Mouse (Mus musculus) layer of hippocampus, postnatal 10 days (tissue): Measurements from ENCODE around the gene Copz2. TPM values are rescaled to one million over a fixed set of nuclear protein-coding genes. Genes with fewer than 3 reads are reported as not detected.
"Not testable (repeated sequence)": the region's sequence is repeated elsewhere in the genome, so short reads cannot be mapped to it uniquely, and the experiment has no call there.

ENCODE experiments used
- DNase-seq, 2 experiments: peaks; one replicate each; pipeline ENCODE4 v3.0.0; 2021; ENCODE audit warnings: low spot score in 2 of 2
- total RNA-seq, 2 experiments: library from RNA; stranded (reverse); gene quantifications; 2 replicates each; pipeline ENCODE4 v1.2.3; 2021

Copz2 gene
- total RNA-seq, 2 experiments from 2014 or later: 4.2 to 5.6 TPM

DNA sequence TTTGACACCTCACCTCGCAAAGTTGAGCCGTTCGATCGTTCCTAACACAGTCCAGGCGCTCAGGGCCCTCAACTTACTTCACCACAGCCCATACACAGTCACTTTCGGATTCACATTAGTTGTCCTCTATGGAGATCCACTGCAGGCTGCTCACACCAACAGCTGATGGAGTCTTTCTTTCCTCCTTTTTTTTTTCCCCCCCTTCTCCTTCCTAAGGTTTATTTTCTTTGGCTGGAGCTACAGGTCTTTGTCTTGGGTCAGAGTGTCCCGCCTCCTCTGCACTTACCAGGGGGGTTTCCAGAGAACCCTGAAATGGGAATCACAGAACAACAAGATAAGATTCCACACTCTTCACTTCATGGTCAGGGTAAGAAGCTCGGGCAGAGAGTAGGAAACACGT lies 21.8 kb upstream of the Copz2 start:
- DNase-seq: no peak

- DNase-seq: no peak
Measured at GRCm38 (mm10) chr11:96828881-96829280, 20.8 kb upstream of the Copz2 start.

- DNase-seq: peak; percentile 70 to 77
Measured at GRCm38 (mm10) chr11:96829403-96829812, 20.3 kb upstream of the Copz2 start.

DNA sequence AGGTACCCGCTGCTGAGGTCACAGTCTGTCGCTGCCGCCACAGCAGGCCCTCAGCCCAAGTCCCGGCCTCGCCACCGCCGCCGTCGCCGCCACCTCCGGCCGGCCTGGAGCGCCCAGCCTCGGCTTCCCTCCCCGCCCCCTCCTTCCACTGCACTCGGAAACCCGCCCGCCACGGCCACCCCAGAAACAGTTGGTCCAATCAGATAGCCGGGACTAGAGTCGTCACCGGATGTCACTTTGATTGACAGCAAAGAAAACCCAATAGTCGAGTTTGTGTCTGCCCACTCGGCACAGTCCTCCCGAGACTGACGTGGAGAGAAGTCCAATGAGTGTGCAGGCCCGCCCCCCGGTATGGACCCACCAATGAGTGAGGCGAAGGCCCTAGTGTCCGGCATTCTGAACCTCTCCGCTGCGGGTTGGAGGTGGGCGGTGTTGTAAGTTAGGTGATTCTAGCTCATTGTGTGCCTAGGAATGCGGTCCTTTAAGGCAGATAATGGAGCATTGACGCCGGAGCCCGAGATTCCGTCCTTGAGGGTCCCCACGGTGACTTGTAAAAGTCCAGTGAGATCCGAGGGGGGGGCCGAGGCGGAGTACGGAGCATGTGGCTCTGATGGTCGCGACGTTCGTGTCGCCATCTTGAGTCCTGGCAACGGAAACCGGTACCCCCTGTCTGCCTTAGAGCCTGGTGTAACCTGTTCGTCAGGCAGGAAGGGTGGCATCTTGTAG lies 19.7 kb upstream of the Copz2 start, which contains the start of gene Nfe2l1:
Nfe2l1 (minus strand) TSS at position 156 of the 726 bp plus-strand sequence.
- DNase-seq: peak; percentile 96 to 98

GRCm38 (mm10) chr11:96830539-96831216 lies 19.0 kb upstream of the Copz2 start:
- DNase-seq: no peak

DNA sequence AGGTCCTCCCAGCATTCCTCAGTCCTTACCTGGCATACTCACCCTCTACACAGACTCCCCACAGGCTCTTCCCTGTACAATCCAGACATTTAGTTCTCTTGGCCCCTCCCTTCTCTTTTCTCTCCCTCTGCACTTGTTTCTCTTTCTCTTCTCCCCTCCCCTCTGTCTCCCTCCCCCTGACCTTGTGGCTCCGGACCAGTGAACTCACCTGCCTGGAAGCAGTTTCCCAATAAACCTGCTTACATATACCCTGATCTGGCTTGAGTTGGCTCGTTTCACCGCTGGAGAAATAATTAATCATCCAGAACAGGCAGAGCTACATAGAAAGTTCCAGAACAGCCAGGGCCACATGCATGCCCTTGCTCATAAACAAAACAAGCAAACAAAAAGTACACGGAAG lies 18.2 kb upstream of the Copz2 start:
- DNase-seq: no peak

DNA sequence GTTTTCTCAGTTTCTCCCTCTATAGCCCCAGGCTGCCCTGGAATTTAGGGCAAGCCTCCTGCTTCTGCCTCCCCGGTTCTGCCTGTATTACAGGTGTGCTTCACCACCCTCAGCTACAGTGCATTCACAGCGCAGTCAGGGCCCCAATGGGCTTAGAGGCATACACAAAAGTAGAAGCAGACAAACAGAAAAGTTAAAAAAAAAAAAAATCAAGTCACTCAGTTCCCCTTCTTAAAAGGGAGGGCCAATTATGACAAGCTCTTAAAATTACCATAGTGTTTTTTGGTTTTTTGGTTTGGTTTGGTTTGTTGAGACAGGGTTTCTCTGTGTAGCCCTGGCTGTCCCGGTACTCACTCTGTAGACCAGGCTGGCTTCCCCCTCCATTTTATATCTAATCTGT lies 17.1 kb upstream of the Copz2 start:
- no peak for DNase-seq

DNA sequence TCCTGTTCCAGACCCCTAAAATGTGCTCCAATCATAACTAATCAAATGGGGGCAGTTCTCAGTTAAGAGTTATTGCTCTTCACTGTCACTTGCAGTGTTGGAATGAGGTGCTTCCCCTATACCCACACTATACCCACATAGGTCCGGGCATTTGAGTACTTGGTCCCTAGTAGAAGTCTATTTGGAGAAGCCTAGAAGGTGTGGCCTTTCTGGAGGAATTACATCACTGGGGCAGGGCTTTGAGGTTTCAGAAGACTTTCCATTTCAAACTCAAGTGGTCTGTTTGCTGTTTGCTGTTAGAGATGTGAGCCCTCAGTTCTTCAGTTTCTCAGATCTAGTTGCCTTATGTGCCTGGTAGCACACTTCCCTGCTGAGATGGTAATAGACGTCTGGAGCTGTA lies 16.7 kb upstream of the Copz2 start:
- no peak for DNase-seq

- DNase-seq: no peak
Measured at GRCm38 (mm10) chr11:96834127-96834526, 15.5 kb upstream of the Copz2 start.

- DNase-seq: no peak
Measured at GRCm38 (mm10) chr11:96837298-96837697, 12.4 kb upstream of the Copz2 start.

- no peak for DNase-seq
Measured at GRCm38 (mm10) chr11:96838341-96838740, 11.3 kb upstream of the Copz2 start.

- no peak for DNase-seq
Measured at GRCm38 (mm10) chr11:96839428-96839827, 10.2 kb upstream of the Copz2 start.

DNA sequence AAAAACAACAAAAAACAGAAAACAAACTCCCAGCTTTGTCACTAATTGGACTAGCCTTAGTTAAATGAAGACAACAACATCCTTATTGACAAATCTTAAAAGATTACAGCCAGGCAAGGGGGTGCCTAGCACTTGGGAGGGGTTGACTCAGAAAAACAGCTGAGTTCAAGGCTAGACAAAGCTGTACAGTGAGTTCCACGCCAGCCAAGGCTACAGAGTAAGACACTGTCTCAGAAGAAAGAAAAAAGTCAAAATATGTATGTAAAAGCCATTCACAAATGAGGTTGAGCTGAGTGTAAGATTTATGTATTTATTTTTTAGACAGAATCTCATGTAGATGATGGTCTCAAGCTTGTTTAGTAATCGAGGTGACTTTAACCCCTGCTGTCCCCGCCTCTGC lies 9.8 kb upstream of the Copz2 start:
- no peak for DNase-seq

DNA sequence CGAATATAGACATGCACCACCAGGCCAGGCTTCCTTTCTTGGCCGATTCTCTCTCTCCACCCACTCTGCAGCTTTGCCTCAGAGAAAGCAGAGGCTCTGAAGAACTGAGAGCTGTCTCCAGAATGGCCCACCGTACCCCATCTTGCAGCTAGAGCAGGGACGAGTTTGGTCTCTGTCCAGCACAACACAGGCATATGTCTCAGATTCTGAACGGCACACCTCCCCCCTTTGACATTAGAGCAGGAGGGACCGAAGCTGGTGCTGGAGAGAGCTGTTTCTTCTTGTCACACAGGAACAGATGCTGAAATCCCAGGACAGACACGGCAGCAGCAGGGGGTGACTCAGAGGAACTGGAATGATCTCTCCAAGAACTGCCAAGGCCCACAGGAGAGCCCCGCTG lies 9.4 kb upstream of the Copz2 start:
- no peak for DNase-seq

GRCm38 (mm10) chr11:96843627-96844026 lies 6.0 kb upstream of the Copz2 start:
- DNase-seq: no peak

DNA sequence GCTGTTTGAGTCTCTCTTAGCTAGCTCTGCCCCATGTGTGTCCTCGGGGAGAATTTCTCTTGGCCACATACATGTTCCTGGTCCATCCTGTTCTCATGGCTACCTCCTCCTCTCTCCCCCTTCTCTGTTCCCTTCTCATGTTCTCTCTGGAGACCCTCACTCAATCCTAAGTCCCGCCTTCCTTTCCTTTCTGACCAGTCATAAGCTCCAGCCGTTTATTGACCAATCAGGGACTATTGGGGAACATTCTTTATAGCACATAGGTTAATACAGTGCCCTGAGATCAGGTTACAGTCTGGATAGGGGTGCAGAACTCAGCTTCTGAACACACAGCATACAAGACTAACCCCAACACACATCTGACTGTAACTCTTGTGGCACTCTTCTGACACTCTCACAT lies 2.4 kb upstream of the Copz2 start:
- DNase-seq: no peak

DNA sequence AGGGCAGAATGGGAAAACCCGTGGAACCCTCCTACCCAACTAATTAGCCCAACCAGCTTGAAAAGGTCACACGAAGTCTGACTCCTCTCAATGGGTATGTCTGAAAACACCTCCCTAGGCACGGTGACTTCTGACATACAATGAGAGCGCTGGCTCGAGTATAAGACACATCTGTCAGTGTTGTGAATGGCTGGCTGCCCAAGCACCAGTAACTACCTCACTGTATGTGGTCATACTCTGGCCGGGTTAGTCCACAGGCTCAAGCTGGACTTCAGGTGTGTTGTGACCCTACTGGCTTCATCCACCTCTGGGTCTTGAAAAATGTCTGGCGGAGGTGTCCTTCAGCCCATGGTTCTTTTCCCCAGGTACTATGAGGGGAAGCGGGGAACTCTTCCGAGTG lies 976 bp upstream of the Copz2 start:
- DNase-seq: no peak

- not testable (repeated sequence) for DNase-seq
Measured at GRCm38 (mm10) chr11:96849145-96849544, 525 bp upstream of the Copz2 start.

DNA sequence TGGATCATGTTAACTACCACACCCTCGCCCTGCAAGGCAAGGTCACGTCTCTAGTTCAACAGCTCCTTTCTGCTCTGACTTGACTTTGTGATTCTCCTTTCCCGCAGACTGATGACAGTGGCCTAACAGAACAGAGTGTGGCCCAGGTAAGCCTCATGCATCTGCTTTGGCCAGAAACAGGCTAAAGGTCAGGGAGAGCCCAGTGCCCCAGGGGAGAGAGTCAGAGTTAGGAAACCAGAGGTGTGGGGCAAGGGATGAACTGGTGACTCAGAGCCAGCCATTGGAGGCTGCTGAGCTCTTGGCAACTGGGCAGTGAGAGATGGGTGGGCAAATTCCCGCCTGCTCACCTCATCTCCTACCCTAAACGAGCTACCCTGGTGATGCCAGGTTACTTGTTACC lies 7.8 kb downstream of the Copz2 start:
- DNase-seq: no peak

- DNase-seq: no peak
Measured at GRCm38 (mm10) chr11:96859635-96860034, 10.0 kb downstream of the Copz2 start.

DNA sequence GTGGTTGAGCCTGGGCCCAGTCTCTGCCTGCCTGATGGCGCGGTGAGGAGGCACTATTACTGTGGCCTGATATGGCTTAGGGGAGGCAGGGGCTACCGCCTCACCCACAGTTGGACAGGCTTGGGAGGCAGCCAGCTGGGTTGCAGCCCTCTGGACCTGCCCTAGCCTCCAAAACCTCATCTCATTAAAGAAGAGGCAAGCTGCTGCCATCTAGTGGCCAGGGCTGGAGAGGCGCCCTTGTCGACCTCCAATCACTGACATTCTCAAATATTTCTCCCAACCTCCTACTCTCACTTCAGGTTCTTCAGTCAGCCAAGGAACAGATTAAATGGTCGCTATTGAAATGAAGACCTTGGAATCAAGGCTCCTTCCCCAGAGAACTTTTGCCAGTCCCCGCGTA lies 10.9 kb downstream of the Copz2 start:
- DNase-seq: peak; percentile 85 to 87

DNA sequence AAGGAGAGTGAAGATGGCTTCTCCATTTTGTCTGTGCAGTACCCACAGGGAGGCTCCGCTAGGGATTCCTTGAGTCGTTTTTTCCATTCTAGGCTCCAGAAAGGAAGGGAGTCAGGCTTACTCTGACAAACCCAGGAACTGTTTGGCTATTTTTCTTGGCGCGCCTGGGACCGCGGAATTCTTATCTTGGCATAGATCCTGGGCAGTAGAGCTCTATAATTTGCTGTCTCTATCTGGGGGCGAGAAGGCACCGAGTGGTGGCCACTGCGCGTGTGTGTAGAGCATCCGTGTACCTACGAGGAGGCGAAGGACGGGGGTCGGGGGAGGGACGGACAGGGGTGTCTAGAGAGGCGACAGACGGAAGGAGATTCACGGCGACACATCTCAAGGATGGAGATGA lies 11.8 kb downstream of the Copz2 start:
- peak in 1 of 2 experiments; percentile 42 for DNase-seq

DNA sequence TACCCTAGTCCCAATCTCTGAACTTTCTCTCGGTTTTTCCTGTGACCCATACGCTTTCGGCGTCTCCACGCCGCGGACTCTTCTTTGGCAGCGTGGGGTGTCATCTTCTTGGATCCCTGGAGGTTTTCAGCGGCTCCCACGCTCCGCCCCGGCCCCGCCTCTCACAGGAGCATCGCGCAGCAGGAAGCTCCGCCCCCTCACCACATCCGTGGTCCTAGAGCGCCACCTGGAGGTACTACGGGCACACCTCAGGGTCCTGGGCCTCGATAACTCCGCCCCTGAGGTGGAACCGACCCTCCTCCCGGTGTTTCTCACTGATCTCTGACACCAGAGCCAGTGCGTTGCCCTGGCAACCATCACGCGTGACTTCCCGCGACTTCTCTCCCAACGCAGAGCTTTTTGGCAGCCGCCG lies 12.2 kb downstream of the Copz2 start:
- DNase-seq: peak; percentile 98 to 99
